Mouse (Mus musculus): ENCODE data around the gene Alox8. TPM values are rescaled to one million over a fixed set of nuclear protein-coding genes. Genes with fewer than 3 reads are reported as not detected.

The Alox8 gene
- total and polyA plus RNA-seq, 2 experiments: not detected

GRCm38 (mm10) chr11:69148451-69148960 is 49.1 kb downstream of the Alox8 start:
- Histone ChIP-seq H3K4me3 (ENCODE audit: insufficient read depth, low read depth, low read length) (no peak overlapping the region), H3K27me3 (ENCODE audit: control insufficient read depth, insufficient read depth, low read length) (0 out of 2 replicates have a peak, but pooled peaks cover under 1% of the 10 kb centered on the region), H3K79me2 (ENCODE audit: control insufficient read depth, insufficient read depth, low read length) (no peaks in the 10 kb centered on the region), H3K9ac (ENCODE audit: low read depth, low read length) (no peak overlapping the region), H3K36me3 (ENCODE audit: control insufficient read depth, insufficient read depth, low read length) (no peaks in the 10 kb centered on the region), H3K4me1 (ENCODE audit: control insufficient read depth, insufficient read depth, low read length) (no peaks in the 10 kb centered on the region), H3K27ac (replicated peaks; ENCODE audit: insufficient read depth, low read depth, low read length) (no peak overlapping the region)
- no peak for TF ChIP-seq CTCF (IDR thresholded peaks at IDR 0.05; ENCODE audit: low read depth, low read length)
- no peak for TF ChIP-seq POLR2A (IDR thresholded peaks at IDR 0.05; ENCODE audit: extremely low read depth, insufficient read depth, low read length)
- WGBS: 89% methylated on average over 5 of the region's 5 CpGs
- no peak for DNase-seq (ENCODE audit: extremely low read depth, low read depth, low spot score)

GRCm38 (mm10) chr11:69147546-69147945 is 50.1 kb downstream of the Alox8 start:
- Histone ChIP-seq H3K79me2 (ENCODE audit: control insufficient read depth, insufficient read depth, low read length) (no peaks in the 10 kb centered on the region), H3K9ac (ENCODE audit: low read depth, low read length) (no peak overlapping the region), H3K36me3 (ENCODE audit: control insufficient read depth, insufficient read depth, low read length) (no peaks in the 10 kb centered on the region), H3K27ac (replicated peaks; ENCODE audit: insufficient read depth, low read depth, low read length) (no peak overlapping the region), H3K27me3 (ENCODE audit: control insufficient read depth, insufficient read depth, low read length) (0 out of 2 replicates have a peak, but pooled peaks cover 2% of the 10 kb centered on the region), H3K4me3 (ENCODE audit: insufficient read depth, low read depth, low read length) (no peak overlapping the region), H3K4me1 (ENCODE audit: control insufficient read depth, insufficient read depth, low read length) (no peaks in the 10 kb centered on the region)
- 79% methylated on average over 7 of the region's 7 CpGs for WGBS
- DNase-seq (ENCODE audit: extremely low read depth, low read depth, low spot score): no peak
- TF ChIP-seq CTCF (IDR thresholded peaks at IDR 0.05; ENCODE audit: low read depth, low read length) (no peak), POLR2A (IDR thresholded peaks at IDR 0.05; ENCODE audit: extremely low read depth, insufficient read depth, low read length) (no peak)

GRCm38 (mm10) chr11:69135361-69135760 is 62.3 kb downstream of the Alox8 start:
- peaks cover 4% of the 10 kb centered on the region; the same call in 1 of the 2 replicates for H3K4me1 ChIP-seq (ENCODE audit: control insufficient read depth, insufficient read depth, low read length)
- H3K4me3 ChIP-seq (ENCODE audit: insufficient read depth, low read depth, low read length): no peak overlapping the region
- no peak overlapping the region for H3K9ac ChIP-seq (ENCODE audit: low read depth, low read length)
- H3K27me3 ChIP-seq (ENCODE audit: control insufficient read depth, insufficient read depth, low read length): no peaks in the 10 kb centered on the region
- WGBS: 95% methylated on average over 5 of the region's 6 CpGs
- no peak overlapping the region for H3K27ac ChIP-seq (replicated peaks; ENCODE audit: insufficient read depth, low read depth, low read length)
- H3K36me3 ChIP-seq (ENCODE audit: control insufficient read depth, insufficient read depth, low read length): no peaks in the 10 kb centered on the region
- DNase-seq (ENCODE audit: extremely low read depth, low read depth, low spot score): no peak
- H3K79me2 ChIP-seq (ENCODE audit: control insufficient read depth, insufficient read depth, low read length): no peaks in the 10 kb centered on the region
- TF ChIP-seq POLR2A (IDR thresholded peaks at IDR 0.05; ENCODE audit: extremely low read depth, insufficient read depth, low read length) (no peak), CTCF (IDR thresholded peaks at IDR 0.05; ENCODE audit: low read depth, low read length) (no peak)

GRCm38 (mm10) chr11:69134622-69134968 is 63.0 kb downstream of the Alox8 start:
- no peak overlapping the region for H3K9ac ChIP-seq (ENCODE audit: low read depth, low read length)
- no peak for DNase-seq (ENCODE audit: extremely low read depth, low read depth, low spot score)
- no peak for TF ChIP-seq POLR2A (IDR thresholded peaks at IDR 0.05; ENCODE audit: extremely low read depth, insufficient read depth, low read length)
- no peak for TF ChIP-seq CTCF (IDR thresholded peaks at IDR 0.05; ENCODE audit: low read depth, low read length)
- H3K27ac ChIP-seq (replicated peaks; ENCODE audit: insufficient read depth, low read depth, low read length): no peak overlapping the region
- H3K4me1 ChIP-seq (ENCODE audit: control insufficient read depth, insufficient read depth, low read length): peaks cover 4% of the 10 kb centered on the region; the same call in 1 of the 2 replicates
- peak overlapping the region; percentile 26; the same call in 1 of the 2 replicates for H3K4me3 ChIP-seq (ENCODE audit: insufficient read depth, low read depth, low read length)
- 66% methylated on average over 8 of the region's 8 CpGs for WGBS
- no peaks in the 10 kb centered on the region for H3K36me3 ChIP-seq (ENCODE audit: control insufficient read depth, insufficient read depth, low read length)
- H3K79me2 ChIP-seq (ENCODE audit: control insufficient read depth, insufficient read depth, low read length): no peaks in the 10 kb centered on the region
- H3K27me3 ChIP-seq (ENCODE audit: control insufficient read depth, insufficient read depth, low read length): no peaks in the 10 kb centered on the region

Other genes with a start within 250 kb of the Alox8 start
- 2.4 and 3.2 TPM in 2 replicates for gene Arhgef15, start 240.4 kb downstream of the Alox8 start, total RNA-seq (2014; rRNA removed)
- gene Arhgef15, start 240.4 kb downstream of the Alox8 start, polyA plus RNA-seq (2012; rRNA removed): 11.7 and 14.8 TPM in 2 replicates
- gene Slc25a35, start 229.7 kb downstream of the Alox8 start, total RNA-seq (2014; rRNA removed): 0.28 and 0.81 TPM in 2 replicates
- gene Slc25a35, start 229.7 kb downstream of the Alox8 start, polyA plus RNA-seq (2012; rRNA removed): 2.4 and 2.5 TPM in 2 replicates
- gene Rangrf, start 222.7 kb downstream of the Alox8 start, total RNA-seq (2014; rRNA removed): 3.1 and 6.8 TPM in 2 replicates
- gene Rangrf, start 222.7 kb downstream of the Alox8 start, polyA plus RNA-seq (2012; rRNA removed): 5.5 and 6.1 TPM in 2 replicates
- 7.0 and 9.4 TPM in 2 replicates for gene Pfas, start 189.4 kb downstream of the Alox8 start, total RNA-seq (2014; rRNA removed)
- 4.9 and 5.0 TPM in 2 replicates for gene Pfas, start 189.4 kb downstream of the Alox8 start, polyA plus RNA-seq (2012; rRNA removed)
- gene Ctc1, start 181.9 kb downstream of the Alox8 start, total RNA-seq (2014; rRNA removed): 2.6 and 5.0 TPM in 2 replicates
- 8.1 and 12.5 TPM in 2 replicates for gene Ctc1, start 181.9 kb downstream of the Alox8 start, polyA plus RNA-seq (2012; rRNA removed)
- gene Aurkb, start 152.2 kb downstream of the Alox8 start, total RNA-seq (2014; rRNA removed): 0.37 and 1.2 TPM in 2 replicates
- gene Aurkb, start 152.2 kb downstream of the Alox8 start, polyA plus RNA-seq (2012; rRNA removed): 0.34 and 0.66 TPM in 2 replicates
- gene Borcs6, start 138.1 kb downstream of the Alox8 start, total RNA-seq (2014; rRNA removed): 6.1 and 6.5 TPM in 2 replicates
- gene Borcs6, start 138.1 kb downstream of the Alox8 start, polyA plus RNA-seq (2012; rRNA removed): 10.5 and 11.2 TPM in 2 replicates
- gene Tmem107, start 127.0 kb downstream of the Alox8 start, total RNA-seq (2014; rRNA removed): 1.8 and 2.2 TPM in 2 replicates
- gene Tmem107, start 127.0 kb downstream of the Alox8 start, polyA plus RNA-seq (2012; rRNA removed): 3.3 and 4.7 TPM in 2 replicates
- 5.2 and 6.4 TPM in 2 replicates for gene Vamp2, start 109.4 kb downstream of the Alox8 start, total RNA-seq (2014; rRNA removed)
- 21.7 and 36.9 TPM in 2 replicates for gene Vamp2, start 109.4 kb downstream of the Alox8 start, polyA plus RNA-seq (2012; rRNA removed)
- 8.0 and 9.0 TPM in 2 replicates for gene Per1, start 102.6 kb downstream of the Alox8 start, total RNA-seq (2014; rRNA removed)
- 4.6 and 6.9 TPM in 2 replicates for gene Per1, start 102.6 kb downstream of the Alox8 start, polyA plus RNA-seq (2012; rRNA removed)
- gene Hes7, start 77.4 kb downstream of the Alox8 start, total RNA-seq (2014; rRNA removed): not detected in 2 replicates
- gene Hes7, start 77.4 kb downstream of the Alox8 start, polyA plus RNA-seq (2012; rRNA removed): 0.05 TPM in 1 of 2 replicates, not detected in the other
- gene 9130213A22Rik, start 75.3 kb downstream of the Alox8 start, total RNA-seq (2014; rRNA removed): 0.13 TPM in 1 of 2 replicates, not detected in the other
- 0.05 and 0.10 TPM in 2 replicates for gene 9130213A22Rik, start 75.3 kb downstream of the Alox8 start, polyA plus RNA-seq (2012; rRNA removed)
- not detected in 2 replicates for gene Aloxe3, start 71.9 kb downstream of the Alox8 start, total RNA-seq (2014; rRNA removed)
- gene Aloxe3, start 71.9 kb downstream of the Alox8 start, polyA plus RNA-seq (2012; rRNA removed): 0.09 TPM in 1 of 2 replicates, not detected in the other
- not detected in 2 replicates for gene Alox12b, start 40.9 kb downstream of the Alox8 start, total RNA-seq (2014; rRNA removed)
- not detected in 2 replicates for gene Alox12b, start 40.9 kb downstream of the Alox8 start, polyA plus RNA-seq (2012; rRNA removed)
- gene Gucy2e, start 39.2 kb upstream of the Alox8 start, total RNA-seq (2014; rRNA removed): not detected in 2 replicates
- gene Gucy2e, start 39.2 kb upstream of the Alox8 start, polyA plus RNA-seq (2012; rRNA removed): not detected in 2 replicates
- gene Cntrob, start 125.9 kb upstream of the Alox8 start, total RNA-seq (2014; rRNA removed): 2.5 and 3.0 TPM in 2 replicates
- 3.0 and 3.9 TPM in 2 replicates for gene Cntrob, start 125.9 kb upstream of the Alox8 start, polyA plus RNA-seq (2012; rRNA removed)
- 37.5 and 40.9 TPM in 2 replicates for gene Trappc1, start 126.1 kb upstream of the Alox8 start, total RNA-seq (2014; rRNA removed)
- gene Trappc1, start 126.1 kb upstream of the Alox8 start, polyA plus RNA-seq (2012; rRNA removed): 35.1 and 38.3 TPM in 2 replicates
- 0.13 and 0.28 TPM in 2 replicates for gene Kcnab3, start 128.4 kb upstream of the Alox8 start, total RNA-seq (2014; rRNA removed)
- gene Kcnab3, start 128.4 kb upstream of the Alox8 start, polyA plus RNA-seq (2012; rRNA removed): 0.50 and 0.84 TPM in 2 replicates
- 0.55 and 0.67 TPM in 2 replicates for gene Rnf227, start 142.6 kb upstream of the Alox8 start, total RNA-seq (2014; rRNA removed)
- gene Rnf227, start 142.6 kb upstream of the Alox8 start, polyA plus RNA-seq (2012; rRNA removed): 0.35 and 0.41 TPM in 2 replicates
- 45.2 and 57.5 TPM in 2 replicates for gene Chd3, start 171.6 kb upstream of the Alox8 start, total RNA-seq (2014; rRNA removed)
- 55.2 and 80.2 TPM in 2 replicates for gene Chd3, start 171.6 kb upstream of the Alox8 start, polyA plus RNA-seq (2012; rRNA removed)
- 86.6 and 91.5 TPM in 2 replicates for gene Naa38, start 197.6 kb upstream of the Alox8 start, total RNA-seq (2014; rRNA removed)
- 133 and 150 TPM in 2 replicates for gene Naa38, start 197.6 kb upstream of the Alox8 start, polyA plus RNA-seq (2012; rRNA removed)
- gene Cyb5d1, start 197.8 kb upstream of the Alox8 start, total RNA-seq (2014; rRNA removed): 33.9 and 40.7 TPM in 2 replicates
- gene Cyb5d1, start 197.8 kb upstream of the Alox8 start, polyA plus RNA-seq (2012; rRNA removed): 21.1 and 22.1 TPM in 2 replicates
- gene Tmem88, start 200.4 kb upstream of the Alox8 start, total RNA-seq (2014; rRNA removed): 1.3 and 1.7 TPM in 2 replicates
- gene Tmem88, start 200.4 kb upstream of the Alox8 start, polyA plus RNA-seq (2012; rRNA removed): 6.7 and 8.5 TPM in 2 replicates
- 1.6 and 2.3 TPM in 2 replicates for gene Kdm6b, start 215.8 kb upstream of the Alox8 start, total RNA-seq (2014; rRNA removed)
- gene Kdm6b, start 215.8 kb upstream of the Alox8 start, polyA plus RNA-seq (2012; rRNA removed): 4.2 and 4.6 TPM in 2 replicates